Mouse (Mus musculus): ENCODE results near the gene Aarsd1.
A peak's percentile ranks its signal among the peaks of the same experiment; 100 is the strongest.
"Not testable (repeated sequence)": the region's sequence is repeated elsewhere in the genome, so short reads cannot be mapped to it uniquely, and the experiment has no call there.

The Aarsd1 gene

DNA sequence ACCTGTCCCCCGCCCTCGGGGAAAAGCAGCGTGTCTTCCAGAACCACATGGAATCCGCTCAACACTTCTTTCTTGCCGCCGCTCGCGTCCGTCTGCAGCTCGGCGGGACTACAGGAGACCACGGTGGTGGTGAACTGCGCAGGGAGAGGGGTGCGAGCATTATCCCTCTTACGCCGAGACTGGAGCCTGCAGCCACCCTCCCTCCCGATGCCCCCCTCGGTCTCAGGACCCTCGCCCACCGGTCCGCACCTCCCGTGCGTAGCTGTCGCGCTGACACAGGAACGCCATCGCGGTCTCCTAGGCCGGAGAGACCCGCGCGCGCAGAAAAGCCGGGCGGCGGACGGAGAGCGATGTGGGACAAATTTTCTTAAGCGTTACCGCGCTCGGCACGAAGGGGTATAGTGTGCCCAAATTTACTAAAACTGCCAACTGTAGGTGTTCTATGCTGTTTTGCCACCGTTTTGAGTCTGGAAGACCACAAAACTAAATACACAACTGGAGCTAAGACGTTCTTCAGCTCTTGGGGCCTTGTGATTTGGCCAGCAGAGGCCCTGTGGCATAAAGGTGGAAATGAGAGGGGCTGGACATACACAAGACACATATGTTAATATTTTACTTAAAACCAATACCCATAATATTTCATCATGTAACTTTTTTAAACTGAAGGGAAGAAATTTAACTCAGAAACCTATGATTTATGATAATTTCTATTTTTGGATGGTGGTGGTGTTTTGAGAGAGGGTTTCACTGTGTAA, at the start of gene Aarsd1:
Aarsd1 (minus strand) TSS at position 515 of the 755 bp plus-strand sequence.
- ATAC-seq (ENCODE audit: insufficient number of reproducible peaks, low FRiP score, low TSS enrichment) = peak; percentile 68; the same call in 1 of the 2 replicates

DNA sequence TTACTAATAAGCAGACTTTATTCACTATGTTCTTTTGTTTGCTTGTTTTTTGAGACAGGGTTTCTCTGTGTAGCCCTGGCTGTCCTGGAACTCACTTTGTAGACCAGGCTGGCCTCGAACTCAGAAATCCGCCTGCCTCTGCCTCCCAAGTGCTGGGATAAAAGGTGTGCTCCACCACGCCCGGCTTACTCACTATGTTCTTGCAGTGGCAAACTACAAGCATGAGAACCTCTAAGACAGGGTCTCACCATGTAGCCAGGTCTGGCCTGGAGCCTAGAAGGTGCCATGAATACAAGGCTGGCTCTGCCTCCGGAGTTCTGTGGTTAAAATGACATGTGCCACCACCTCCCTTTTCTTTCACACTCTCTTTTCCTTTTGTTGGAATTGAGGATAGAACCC, 49.1 kb upstream of the Aarsd1 start:
- not testable (repeated sequence) for ATAC-seq (ENCODE audit: insufficient number of reproducible peaks, low FRiP score, low TSS enrichment)

DNA sequence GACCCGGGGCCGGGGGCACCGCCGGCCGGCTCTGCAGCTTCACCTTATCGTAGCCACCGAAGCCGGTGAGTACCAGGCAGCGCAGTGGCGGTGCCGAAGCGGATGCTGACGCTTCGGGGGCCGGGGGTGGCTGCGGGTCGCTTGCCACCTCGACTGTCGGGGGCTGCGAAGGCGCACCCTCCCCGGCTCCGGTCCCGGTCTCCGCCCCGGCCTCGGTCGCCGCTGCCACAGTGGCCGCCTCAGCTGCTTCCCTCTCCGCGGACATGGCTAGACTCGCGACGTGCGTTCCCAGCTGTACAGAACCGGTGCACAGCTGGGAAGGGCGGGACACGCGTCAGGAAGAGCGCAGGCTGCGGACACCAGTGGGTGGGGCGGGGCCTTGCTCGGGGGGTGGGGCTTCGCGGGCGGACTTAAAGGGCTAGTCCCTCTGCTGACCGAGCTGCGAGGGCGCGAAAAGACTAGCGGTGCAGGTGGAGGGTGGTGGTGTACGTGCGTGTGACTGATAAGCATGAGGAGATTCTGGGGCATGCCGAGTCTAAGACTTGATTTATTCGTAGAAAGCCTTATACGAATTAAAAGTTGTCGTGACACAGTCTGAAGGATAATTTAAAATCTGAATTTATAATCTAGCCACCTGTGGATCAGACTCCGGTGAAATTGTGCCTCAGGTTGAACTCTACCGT, 48.6 kb upstream of the Aarsd1 start, which contains the start of gene Vat1:
Vat1 (minus strand) TSS at position 362 of the 683 bp plus-strand sequence.
- ATAC-seq (ENCODE audit: insufficient number of reproducible peaks, low FRiP score, low TSS enrichment) = no peak

DNA sequence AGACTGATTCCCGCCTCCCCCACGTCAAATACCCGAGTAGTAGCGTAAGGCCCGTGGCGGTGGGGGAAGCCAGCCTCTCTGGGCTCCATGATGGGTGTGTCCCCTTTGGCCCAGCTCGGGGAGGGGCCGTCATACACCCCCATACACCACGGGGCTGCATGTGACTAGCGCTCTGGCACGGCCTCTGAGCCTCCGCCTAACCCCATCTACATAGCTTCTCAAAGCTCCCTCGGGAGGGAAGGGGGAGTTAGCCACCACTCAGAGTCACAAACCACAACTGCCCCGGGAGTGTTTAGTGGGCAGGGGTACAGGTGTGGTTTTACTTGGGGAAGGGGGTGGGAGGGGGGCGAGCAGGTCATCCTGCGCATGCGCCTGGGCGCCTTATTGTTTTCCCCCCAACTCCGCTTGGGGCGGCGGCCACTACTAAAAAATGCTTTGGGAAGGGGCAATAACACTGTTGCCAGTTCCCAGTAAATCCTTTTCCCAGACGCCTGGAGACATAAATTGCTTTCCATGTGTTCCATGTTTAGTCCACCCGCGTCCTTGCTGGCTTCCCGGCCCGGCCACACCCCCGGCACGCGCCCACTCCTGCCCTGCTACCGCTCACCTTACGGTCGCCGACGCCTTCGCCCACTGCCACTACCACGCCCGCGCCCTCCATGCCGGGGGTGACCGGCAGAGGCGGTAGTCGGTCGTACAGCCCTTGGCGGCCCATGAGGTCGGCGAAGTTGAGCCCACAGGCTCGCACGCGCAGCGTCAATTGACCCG, 47.9 kb upstream of the Aarsd1 start:
- no peak for ATAC-seq (ENCODE audit: insufficient number of reproducible peaks, low FRiP score, low TSS enrichment)

GRCm38 (mm10) chr11:101464211-101465100, 47.0 kb upstream of the Aarsd1 start, which contains the start of gene Rnd2:
Rnd2 (plus strand) TSS chr11:101464999.
- no peak for ATAC-seq (ENCODE audit: insufficient number of reproducible peaks, low FRiP score, low TSS enrichment)

GRCm38 (mm10) chr11:101462583-101463440, 45.4 kb upstream of the Aarsd1 start:
- ATAC-seq (ENCODE audit: insufficient number of reproducible peaks, low FRiP score, low TSS enrichment) = no peak

GRCm38 (mm10) chr11:101462141-101462540, 44.7 kb upstream of the Aarsd1 start:
- ATAC-seq (ENCODE audit: insufficient number of reproducible peaks, low FRiP score, low TSS enrichment) = no peak

GRCm38 (mm10) chr11:101460321-101460720, 42.9 kb upstream of the Aarsd1 start:
- ATAC-seq (ENCODE audit: insufficient number of reproducible peaks, low FRiP score, low TSS enrichment) = no peak

DNA sequence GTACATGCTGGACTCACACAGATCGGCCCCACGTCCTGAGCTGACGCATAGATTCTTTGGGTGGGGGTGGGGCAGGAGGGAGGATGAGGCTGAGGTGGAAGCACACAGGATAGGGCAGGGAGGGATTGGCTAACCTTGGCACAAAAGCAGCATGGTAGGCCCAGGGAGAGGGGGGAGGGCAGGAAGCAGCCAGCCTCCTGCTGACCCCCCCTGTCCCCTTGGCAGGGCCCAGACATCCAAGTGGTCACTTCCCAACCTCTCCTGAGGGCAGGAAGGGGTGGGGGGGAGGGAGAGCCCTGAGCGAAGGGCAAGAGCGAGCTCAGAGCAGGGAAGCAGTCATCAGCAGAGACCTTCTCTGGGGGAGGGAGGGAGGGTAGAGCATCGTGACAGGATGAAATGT, 42.3 kb upstream of the Aarsd1 start:
- no peak for ATAC-seq (ENCODE audit: insufficient number of reproducible peaks, low FRiP score, low TSS enrichment)

GRCm38 (mm10) chr11:101458217-101458616, 40.8 kb upstream of the Aarsd1 start:
- no peak for ATAC-seq (ENCODE audit: insufficient number of reproducible peaks, low FRiP score, low TSS enrichment)

- ATAC-seq (ENCODE audit: insufficient number of reproducible peaks, low FRiP score, low TSS enrichment) = no peak
These were observed 40.2 kb upstream of the Aarsd1 start for GRCm38 (mm10) chr11:101457631-101458030.

- ATAC-seq (ENCODE audit: insufficient number of reproducible peaks, low FRiP score, low TSS enrichment) = no peak
These were observed 38.2 kb upstream of the Aarsd1 start for GRCm38 (mm10) chr11:101455627-101456026.

- ATAC-seq (ENCODE audit: insufficient number of reproducible peaks, low FRiP score, low TSS enrichment) = no peak
These were observed 37.3 kb upstream of the Aarsd1 start for GRCm38 (mm10) chr11:101454702-101455101.

DNA sequence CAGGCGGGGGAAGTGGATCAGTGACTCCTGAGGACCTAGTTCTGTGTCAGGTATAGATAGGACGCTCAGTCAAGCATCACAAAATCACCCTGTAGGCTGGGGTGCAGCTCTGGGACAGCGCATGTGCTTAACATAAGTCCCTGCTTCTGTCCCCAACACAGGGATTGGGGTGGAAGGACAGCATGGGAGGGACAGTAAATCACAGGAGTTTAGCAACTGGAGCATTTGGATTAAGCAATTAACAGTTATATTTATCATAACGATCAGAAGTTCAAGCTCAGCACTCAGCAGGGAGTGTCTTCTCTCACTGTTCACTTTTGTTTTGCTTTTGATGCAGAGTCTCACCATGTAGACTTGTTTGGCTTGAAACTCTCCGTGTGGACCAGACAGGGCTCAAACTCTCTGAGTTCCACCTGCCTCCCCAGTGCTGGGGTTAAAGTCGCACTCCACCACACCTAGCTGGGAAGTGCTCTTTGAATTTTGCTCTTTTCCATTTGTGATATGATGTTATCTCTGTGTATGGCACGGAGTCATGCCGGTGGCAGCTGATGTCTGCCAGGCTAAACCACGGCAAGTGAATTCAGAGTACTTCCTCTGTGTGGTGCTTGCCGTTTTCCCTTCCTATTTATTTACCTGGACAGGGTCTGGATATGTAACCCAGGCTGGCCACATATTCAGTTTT, 34.8 kb upstream of the Aarsd1 start:
- no peak for ATAC-seq (ENCODE audit: insufficient number of reproducible peaks, low FRiP score, low TSS enrichment)

GRCm38 (mm10) chr11:101451536-101451935, 34.1 kb upstream of the Aarsd1 start:
- no peak for ATAC-seq (ENCODE audit: insufficient number of reproducible peaks, low FRiP score, low TSS enrichment)

DNA sequence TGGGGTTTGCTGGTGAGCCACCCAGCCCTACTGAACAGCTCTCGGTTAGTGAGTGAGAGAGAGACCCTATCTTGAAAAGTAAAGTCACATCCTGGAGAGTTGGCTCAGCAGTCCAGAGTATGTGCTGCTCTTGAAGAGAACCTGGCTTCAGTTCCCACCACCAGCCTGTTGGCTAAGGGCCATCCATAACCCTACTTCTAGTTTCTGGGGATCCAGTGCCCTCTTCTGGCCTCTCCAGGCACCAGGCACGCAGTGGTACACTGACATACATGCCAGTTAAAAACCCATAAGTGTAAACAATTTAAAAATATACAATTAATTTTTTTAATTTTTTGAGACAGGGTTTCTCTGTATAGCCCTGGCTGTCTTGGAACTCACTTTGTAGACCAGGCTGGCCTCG, 33.0 kb upstream of the Aarsd1 start:
- ATAC-seq (ENCODE audit: insufficient number of reproducible peaks, low FRiP score, low TSS enrichment) = no peak

DNA sequence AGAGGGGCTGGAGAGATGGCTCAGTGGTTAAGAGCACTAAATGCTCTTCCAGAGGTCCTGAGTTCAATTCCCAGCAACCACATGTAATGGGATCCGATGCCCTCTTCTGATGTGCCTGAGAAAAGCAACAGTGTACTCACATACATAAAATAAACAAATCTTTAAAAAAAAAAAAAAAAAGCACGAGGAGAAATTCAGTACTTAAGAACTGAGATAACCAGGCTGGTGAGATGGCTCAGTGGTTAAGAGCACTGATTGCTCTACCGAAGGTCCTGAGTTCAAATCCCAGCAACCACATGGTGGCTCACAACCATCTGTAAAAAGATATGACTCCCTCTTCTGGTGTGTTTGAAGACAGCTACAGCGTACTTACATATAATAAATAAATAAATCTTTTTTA, 32.2 kb upstream of the Aarsd1 start:
- ATAC-seq (ENCODE audit: insufficient number of reproducible peaks, low FRiP score, low TSS enrichment) = not testable (repeated sequence)

DNA sequence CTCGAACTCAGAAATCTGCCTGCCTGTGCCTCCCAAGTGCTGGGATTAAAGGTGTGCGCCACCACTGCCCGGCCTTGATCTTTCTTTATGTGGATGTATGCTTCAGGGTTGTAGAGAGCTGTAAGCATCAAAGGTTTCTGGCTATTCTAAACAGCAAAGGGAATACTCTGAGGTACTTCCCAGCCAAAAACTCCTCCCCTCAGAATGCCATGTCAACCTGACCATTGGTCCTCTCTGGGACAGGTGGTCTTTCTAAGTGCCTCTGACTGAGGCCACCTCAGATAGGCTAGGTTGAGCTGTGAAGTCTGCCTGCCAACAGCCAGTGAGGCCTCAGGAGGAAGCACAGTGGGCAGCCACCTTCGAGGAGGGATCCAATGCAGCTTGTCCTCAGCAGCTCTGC, 31.5 kb upstream of the Aarsd1 start:
- ATAC-seq (ENCODE audit: insufficient number of reproducible peaks, low FRiP score, low TSS enrichment) = no peak

All from cerebellum, adult (tissue).